Mouse (Mus musculus) liver, embryonic 14.5 days (tissue): Measurements from ENCODE around the gene Fat3. TPM values are rescaled to one million over a fixed set of nuclear protein-coding genes. Genes with fewer than 3 reads are reported as not detected.

Experiments used
- ATAC-seq: fragments of 200-750 bp; cut with Nextera tagmentation; 2 replicates; pipeline ENCODE4 v1.8.0; 2017; ENCODE audit warnings: moderate number of reproducible peaks, mild to moderate bottlenecking, moderate library complexity; ENCODE audit not compliant: insufficient read depth
- DNase-seq, 3 experiments: peaks; one replicate each; pipeline ENCODE4 v3.0.0-alpha.2; 2012 to 2013; ENCODE audit warnings: low read depth in 3 of 3, low spot score in 3 of 3
- H3K27ac ChIP-seq: fragments of 300-500 bp; sonication (generic); 2 replicates; pipeline ENCODE4 v1.5.1; 2014; ENCODE audit warnings: moderate library complexity, mild to moderate bottlenecking, control low read depth, inconsistent platforms
- H3K27me3 ChIP-seq: fragments of 300-500 bp; sonication (generic); 2 replicates; pipeline ENCODE4 v1.6.1; 2014; ENCODE audit warnings: mild to moderate bottlenecking, low read length, moderate library complexity; ENCODE audit not compliant: control insufficient read depth, insufficient read depth
- H3K36me3 ChIP-seq: fragments of 300-500 bp; sonication (generic); replicated peaks from 2 replicates; pipeline ENCODE4 v1.6.1; 2014; ENCODE audit warnings: low read depth; ENCODE audit not compliant: control insufficient read depth, insufficient read depth
- H3K4me1 ChIP-seq, 2 experiments: fragments of 200-500 bp in 1 of 2; fragments of 300-500 bp in 1 of 2; sonication (generic) in 1 of 2; replicated peaks; 2 replicates each; pipeline ENCODE4 v1.6.1; 2012 to 2014; ENCODE audit warnings: antibody characterized with exemption in 1 of 2, inconsistent platforms in 1 of 2, low read length in 1 of 2; ENCODE audit not compliant: control insufficient read depth in 2 of 2, insufficient read depth in 2 of 2
- H3K4me2 ChIP-seq: fragments of 300-500 bp; sonication (generic); 2 replicates; pipeline ENCODE4 v1.6.1; 2014; ENCODE audit warnings: low read depth, mild to moderate bottlenecking, control low read depth, moderate library complexity
- H3K4me3 ChIP-seq, 2 experiments: fragments of 200-500 bp in 1 of 2; fragments of 300-500 bp in 1 of 2; sonication (generic) in 1 of 2; 2 replicates each; pipeline ENCODE4 v1.5.1; 2012 to 2014; ENCODE audit warnings: low read depth in 2 of 2, low read length in 2 of 2, mild to moderate bottlenecking in 2 of 2, control low read depth in 1 of 2, inconsistent platforms in 1 of 2, moderate library complexity in 1 of 2; ENCODE audit not compliant: insufficient read depth in 1 of 2
- H3K9ac ChIP-seq: fragments of 300-500 bp; sonication (generic); replicated peaks from 2 replicates; pipeline ENCODE4 v1.6.1; 2014; ENCODE audit warnings: mild to moderate bottlenecking, control low read depth, moderate library complexity
- H3K9me3 ChIP-seq: fragments of 300-500 bp; sonication (generic); 2 replicates; pipeline ENCODE4 v1.6.1; 2016; ENCODE audit warnings: low read length, mixed read lengths; ENCODE audit not compliant: control insufficient read depth
- CTCF ChIP-seq: IDR thresholded peaks from 2 replicates; pipeline ENCODE4 v1.5.1; 2016; ENCODE audit warnings: antibody characterized with exemption, low read depth, control low read depth
- EP300 ChIP-seq: IDR thresholded peaks from 2 replicates; pipeline ENCODE4 v1.6.1; 2016; ENCODE audit warnings: antibody characterized with exemption, low read depth
- WGBS: fragments of 180-500 bp; shearing (Covaris S2); extraction: QIAGEN DNeasy Blood & Tissue Kit; methylation state at CpG from one replicate; pipeline ENCODE4 v1.1.7; 2014; ENCODE audit not compliant: insufficient replicate concordance; 5-methylcytosine and 5-hydroxymethylcytosine counted together
- polyA plus RNA-seq, 2 experiments: library from polyadenylated mRNA; depleted of rRNA in 1 of 2; stranded (reverse) in 1 of 2; unstranded in 1 of 2; fragments of >200 nt; fragmentation: Nextera tagmentation in 1 of 2; extraction: Ambion mirVana in 1 of 2; gene quantifications; 2 replicates each; pipeline versions ENCODE4 v1.2.1 to v1.2.3; 2012 to 2014

Fat3 gene
- polyA plus RNA-seq (2012; rRNA removed) = 0.06 and 0.09 TPM in 2 replicates
- 0.13 TPM in 1 of 2 replicates, not detected in the other for polyA plus RNA-seq (2014; fragmentation: Nextera tagmentation; extraction: Ambion mirVana)

DNA sequence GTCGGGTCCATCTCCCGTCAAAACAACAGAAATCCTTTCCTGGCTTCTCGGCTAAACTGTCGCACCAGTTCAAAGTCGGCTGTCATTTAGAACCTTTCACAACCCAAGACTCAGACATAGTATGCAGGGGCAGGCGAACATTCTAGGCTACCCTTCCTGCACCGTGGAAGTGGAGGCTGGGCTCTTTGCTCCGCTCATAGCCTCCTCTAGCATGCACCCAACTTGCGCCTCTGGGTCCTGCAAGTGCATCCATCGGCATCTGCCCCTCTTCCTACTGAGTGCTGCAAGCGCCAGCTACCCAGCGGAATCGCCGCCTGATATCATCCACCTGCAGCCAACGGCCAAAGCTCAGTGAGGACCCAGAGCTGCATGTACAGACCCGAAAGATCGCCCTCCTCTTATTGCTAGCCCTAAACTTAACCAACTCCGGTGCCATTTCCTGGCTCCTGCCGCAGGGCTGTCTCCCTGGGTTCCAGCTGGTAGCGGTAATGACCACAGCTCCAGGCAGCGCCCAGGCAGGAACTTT lies at the start of gene Fat3:
TSS of gene Fat3 (minus strand) at position 100 of the 526 bp plus-strand sequence.
- under 1% methylated on average over 21 of the region's 21 CpGs for WGBS
- ATAC-seq (no peak), DNase-seq (no peak)
- H3K4me3 ChIP-seq = peak within 1 kb of the TSS; percentile 40
- H3K36me3 ChIP-seq = no peaks in the 10 kb centered on the region
- H3K4me2 ChIP-seq = peak within 1 kb of the TSS; percentile 58
- no peak for TF ChIP-seq EP300
- no peaks in the 10 kb centered on the region for H3K9me3 ChIP-seq
- H3K27me3 ChIP-seq = peaks cover 40% of the 10 kb centered on the region
- H3K9ac ChIP-seq = no peak within 1 kb of the TSS
- no peak within 1 kb of the TSS for H3K27ac ChIP-seq
- H3K4me1 ChIP-seq = no peaks in the 10 kb centered on the region

DNA sequence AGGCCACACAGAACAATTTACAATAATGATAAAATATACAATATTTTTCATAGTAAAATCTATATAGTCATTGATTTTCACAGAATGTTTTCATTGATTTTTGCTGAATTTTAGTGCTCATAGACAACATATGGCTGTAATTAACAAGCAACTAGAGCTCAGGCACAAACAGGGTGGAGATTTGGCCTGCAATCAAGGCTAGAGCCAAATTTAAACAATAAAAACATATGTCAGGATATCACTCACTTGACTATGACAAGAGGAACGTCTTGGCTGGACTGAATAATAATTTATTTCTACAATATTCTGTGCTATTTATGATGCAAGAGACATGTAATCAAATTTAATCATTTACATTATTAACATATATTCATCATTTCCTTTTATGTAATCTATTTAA lies 31.8 kb upstream of the Fat3 start:
- no peak for TF ChIP-seq EP300

DNA sequence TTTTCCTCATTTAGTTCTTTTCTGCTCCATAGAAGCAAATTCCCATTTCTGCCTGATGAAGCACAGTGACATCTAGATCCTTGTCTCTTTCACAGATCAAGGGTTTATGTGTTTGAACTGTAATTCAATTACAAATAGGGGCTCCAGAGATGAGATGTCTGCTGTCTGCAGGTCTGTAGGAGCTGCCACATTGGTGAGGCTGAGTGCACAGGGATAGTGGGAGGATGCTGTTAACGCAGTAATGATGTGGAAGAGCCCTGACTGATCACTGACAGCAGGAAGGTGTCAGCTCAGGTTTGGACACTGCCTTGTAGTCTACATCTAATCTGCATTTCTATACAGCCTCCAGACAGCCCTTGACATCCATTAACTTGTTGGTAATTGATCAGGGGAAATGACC lies 16.5 kb upstream of the Fat3 start:
- 54% methylated on average over 1 of the region's 1 CpGs for WGBS
- ATAC-seq = no peak
- no peaks in the 10 kb centered on the region for H3K4me1 ChIP-seq

More for the DNA sequence above, 31.8 kb upstream of the Fat3 start:
- Histone ChIP-seq H3K36me3 (no peaks in the 10 kb centered on the region), H3K4me3 (no peak overlapping the region), H3K4me1 (no peaks in the 10 kb centered on the region), H3K27me3 (no peaks in the 10 kb centered on the region), H3K9me3 (no peaks in the 10 kb centered on the region), H3K9ac (no peak overlapping the region), H3K27ac (no peak overlapping the region), H3K4me2 (no peak overlapping the region)
- no peak for DNase-seq
- no peak for ATAC-seq
- WGBS = 24% methylated on average over 1 of the region's 1 CpGs

DNA sequence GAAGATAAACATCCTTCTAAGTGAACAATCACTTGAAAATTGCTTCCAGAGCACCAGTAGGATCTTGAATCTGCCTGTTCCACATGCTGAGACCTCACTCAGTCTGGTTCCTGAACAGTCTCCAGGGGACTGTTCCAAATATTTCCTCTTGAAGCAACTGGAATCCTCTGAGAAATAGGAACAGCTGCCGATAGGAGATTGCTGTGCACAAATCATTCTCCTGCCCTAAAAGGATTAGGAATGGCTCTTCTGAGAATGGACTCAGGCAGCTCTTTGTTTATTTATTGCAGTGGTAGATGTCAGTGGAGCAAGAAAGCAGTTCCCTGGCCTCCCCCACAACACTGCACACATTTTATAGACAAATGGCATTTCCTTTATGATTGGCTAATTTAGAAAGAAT lies 10.9 kb upstream of the Fat3 start:
- H3K27ac ChIP-seq = no peak overlapping the region
- DNase-seq = no peak
- H3K36me3 ChIP-seq = no peaks in the 10 kb centered on the region
- H3K4me2 ChIP-seq = no peak overlapping the region
- H3K9me3 ChIP-seq = no peaks in the 10 kb centered on the region
- 59% methylated on average over 1 of the region's 1 CpGs for WGBS
- H3K9ac ChIP-seq = no peak overlapping the region
- no peak for ATAC-seq
- H3K27me3 ChIP-seq = no peaks in the 10 kb centered on the region
- TF ChIP-seq EP300 = no peak
- TF ChIP-seq CTCF = no peak
- no peaks in the 10 kb centered on the region for H3K4me1 ChIP-seq
- H3K4me3 ChIP-seq = no peak overlapping the region

More for the DNA sequence above, 16.5 kb upstream of the Fat3 start:
- TF ChIP-seq CTCF = no peak
- TF ChIP-seq EP300 = no peak
- Histone ChIP-seq H3K27me3 (no peaks in the 10 kb centered on the region), H3K4me3 (no peak overlapping the region), H3K36me3 (no peaks in the 10 kb centered on the region), H3K9ac (no peak overlapping the region), H3K4me2 (no peak overlapping the region), H3K9me3 (no peaks in the 10 kb centered on the region), H3K27ac (no peak overlapping the region)
- DNase-seq = no peak

DNA sequence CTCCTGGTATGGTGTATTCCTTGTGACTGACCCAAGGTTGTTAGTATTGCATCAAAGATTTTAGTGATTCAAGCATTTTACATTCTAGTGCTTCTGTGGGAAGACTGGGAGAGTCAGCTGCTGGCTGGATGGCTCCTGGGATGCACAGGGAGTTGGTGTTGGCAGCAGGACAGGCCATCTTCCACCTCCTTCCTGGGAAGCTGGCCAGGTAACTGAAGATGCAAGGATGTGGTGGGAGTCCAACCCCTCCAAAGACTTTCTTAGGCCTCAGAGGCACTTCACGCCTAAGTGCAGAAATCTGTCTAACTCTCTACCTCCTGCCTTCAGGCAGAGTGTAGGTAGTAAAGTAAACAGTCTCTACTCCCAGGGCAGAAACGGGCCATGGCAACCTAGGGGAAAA lies 2.7 kb upstream of the Fat3 start:
- WGBS = 45% methylated on average over 2 of the region's 2 CpGs
- Histone ChIP-seq H3K27ac (no peak overlapping the region), H3K9ac (no peak overlapping the region), H3K9me3 (no peaks in the 10 kb centered on the region), H3K4me1 (no peaks in the 10 kb centered on the region), H3K4me3 (no peak overlapping the region), H3K4me2 (no peak overlapping the region), H3K36me3 (no peaks in the 10 kb centered on the region), H3K27me3 (peaks cover 39% of the 10 kb centered on the region)
- DNase-seq = no peak
- TF ChIP-seq EP300 = no peak
- ATAC-seq = no peak
